Mouse (Mus musculus): ENCODE measurements around the gene Ninj2.

DNA sequence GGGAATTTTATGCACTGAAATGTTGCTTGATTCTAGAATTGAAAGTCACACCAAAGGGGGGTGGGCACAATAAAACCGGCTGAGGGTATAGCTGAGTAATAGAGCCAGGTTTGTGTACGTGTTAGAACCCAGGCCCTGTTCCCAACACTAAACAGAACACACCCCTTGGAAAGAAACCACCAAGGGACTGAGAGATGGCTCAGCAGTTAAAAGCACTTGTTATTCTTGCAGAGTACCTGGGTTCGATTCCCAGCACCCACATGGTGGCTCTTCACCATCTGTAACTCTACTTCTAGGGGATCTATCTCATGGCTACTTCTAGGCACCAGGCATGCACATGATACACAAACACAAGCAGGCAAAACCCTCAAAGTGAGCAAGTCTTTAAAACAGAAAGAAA lies 20.7 kb downstream of the Ninj2 start:
- TF ChIP-seq MYB (IDR thresholded peaks at IDR 0.05; ENCODE audit: low read depth, low read length): no peak
- TF ChIP-seq CTCF (IDR thresholded peaks at IDR 0.05 in 2 of 3, conservative IDR thresholded peaks at IDR 0.05 in 1 of 3; ENCODE audit: control insufficient read depth in 1 of 3, insufficient read depth in 1 of 3, low read depth in 2 of 3, low read length in 3 of 3, poor library complexity in 1 of 3, severe bottlenecking in 1 of 3): no peak
- TF ChIP-seq EP300 (IDR thresholded peaks at IDR 0.05; ENCODE audit: low read depth in 1 of 2, low read length in 2 of 2): no peak
- no peak for TF ChIP-seq TCF12 (IDR thresholded peaks at IDR 0.05; ENCODE audit: low read depth, low read length)
- no peak for TF ChIP-seq POLR2A (IDR thresholded peaks at IDR 0.05; ENCODE audit: control insufficient read depth in 1 of 2, insufficient read depth in 1 of 2, low read depth in 1 of 2, low read length in 2 of 2, poor library complexity in 1 of 2)
- TF ChIP-seq MXI1 (IDR thresholded peaks at IDR 0.05; ENCODE audit: low read depth, low read length): no peak
- no peak for TF ChIP-seq RAD21 (IDR thresholded peaks at IDR 0.05; ENCODE audit: low read depth, low read length)
- TF ChIP-seq NRF1 (IDR thresholded peaks at IDR 0.05; ENCODE audit: insufficient read depth, low read depth, low read length, poor library complexity, severe bottlenecking): no peak
- no peak for TF ChIP-seq MAX (IDR thresholded peaks at IDR 0.05; ENCODE audit: low read length)

Measured in MEL (cell line).